Mouse (Mus musculus): ENCODE data around the gene 1700016D06Rik. TPM values are rescaled to one million over a fixed set of nuclear protein-coding genes. Genes with fewer than 3 reads are reported as not detected.

Gene 1700016D06Rik
- polyA plus RNA-seq, 1 experiment, result not detected

DNA sequence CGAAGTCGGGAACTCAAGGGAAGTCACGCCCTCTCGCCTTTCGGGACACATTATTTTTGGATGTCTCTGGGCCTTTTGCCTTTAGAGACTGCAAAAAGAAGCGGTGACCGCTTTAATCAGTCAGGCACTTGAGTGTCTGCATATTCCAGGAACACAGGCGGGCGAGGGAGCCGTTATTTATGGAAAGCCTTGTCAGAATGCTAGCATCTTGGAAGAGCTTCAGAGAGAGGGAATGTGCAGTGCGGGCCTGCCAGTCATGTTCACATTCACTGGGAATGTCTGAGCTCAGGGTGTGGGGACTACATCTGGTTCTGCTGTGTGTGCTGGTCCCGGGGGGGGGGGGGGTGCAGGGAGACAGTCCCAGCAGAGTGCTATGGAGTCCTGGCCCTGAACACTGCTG is 5.0 kb upstream of the 1700016D06Rik start:
- H3K36me3 ChIP-seq (ENCODE audit: control insufficient read depth), result no peaks in the 10 kb centered on the region
- H3K9me3 ChIP-seq (ENCODE audit: control insufficient read depth, low read length), result no peaks in the 10 kb centered on the region; the same call in 1 of the 2 replicates
- H3K27me3 ChIP-seq (ENCODE audit: control insufficient read depth), result no peaks in the 10 kb centered on the region
- H3K4me3 ChIP-seq (replicated peaks), result no peak overlapping the region
- H3K4me1 ChIP-seq (ENCODE audit: control insufficient read depth), result peaks cover 4% of the 10 kb centered on the region
- no peak for TF ChIP-seq TAL1 (IDR thresholded peaks at IDR 0.05; ENCODE audit: low read length)
- no peak for TF ChIP-seq GATA1 (IDR thresholded peaks at IDR 0.05; ENCODE audit: low read length)

DNA sequence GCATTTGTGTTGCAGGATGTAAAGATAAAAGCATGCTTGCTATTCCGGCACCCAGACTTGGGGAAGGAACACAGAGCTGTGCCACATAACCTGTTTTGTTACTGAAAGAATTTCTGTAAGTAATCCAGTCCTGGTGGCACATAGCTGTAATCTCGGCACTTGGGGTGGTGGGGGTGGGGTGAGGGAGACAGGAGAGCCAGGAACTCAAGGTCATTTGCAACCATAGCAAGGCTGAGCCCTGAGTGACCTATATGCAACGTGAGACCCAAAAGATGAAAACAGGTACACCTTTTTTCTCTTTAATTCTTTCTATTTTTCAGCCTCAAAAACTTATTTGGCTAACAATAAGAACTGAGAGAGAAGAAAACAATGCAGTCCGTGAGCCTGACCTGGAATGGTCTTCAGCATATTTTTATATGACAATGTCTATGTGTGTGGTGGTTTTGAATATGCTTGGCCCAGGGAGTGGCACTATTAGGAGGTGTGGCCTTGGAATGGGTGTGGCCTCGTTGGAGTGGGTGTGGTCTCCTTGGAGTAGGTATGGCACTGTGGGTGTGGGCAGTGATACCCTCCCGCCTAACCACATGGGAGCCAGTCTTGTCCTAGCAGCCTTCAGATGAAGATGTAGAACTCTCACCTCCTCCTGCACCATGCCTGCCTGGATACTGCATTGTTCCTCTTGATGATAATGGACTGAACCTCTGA is 4.0 kb upstream of the 1700016D06Rik start:
- Histone ChIP-seq H3K4me3 (replicated peaks) (no peak overlapping the region), H3K27me3 (ENCODE audit: control insufficient read depth) (no peaks in the 10 kb centered on the region), H3K36me3 (ENCODE audit: control insufficient read depth) (no peaks in the 10 kb centered on the region), H3K9me3 (ENCODE audit: control insufficient read depth, low read length) (no peaks in the 10 kb centered on the region; the same call in 1 of the 2 replicates), H3K4me1 (ENCODE audit: control insufficient read depth) (peaks cover 4% of the 10 kb centered on the region)
- no peak for TF ChIP-seq TAL1 (IDR thresholded peaks at IDR 0.05; ENCODE audit: low read length)
- TF ChIP-seq GATA1 (IDR thresholded peaks at IDR 0.05; ENCODE audit: low read length), result no peak

DNA sequence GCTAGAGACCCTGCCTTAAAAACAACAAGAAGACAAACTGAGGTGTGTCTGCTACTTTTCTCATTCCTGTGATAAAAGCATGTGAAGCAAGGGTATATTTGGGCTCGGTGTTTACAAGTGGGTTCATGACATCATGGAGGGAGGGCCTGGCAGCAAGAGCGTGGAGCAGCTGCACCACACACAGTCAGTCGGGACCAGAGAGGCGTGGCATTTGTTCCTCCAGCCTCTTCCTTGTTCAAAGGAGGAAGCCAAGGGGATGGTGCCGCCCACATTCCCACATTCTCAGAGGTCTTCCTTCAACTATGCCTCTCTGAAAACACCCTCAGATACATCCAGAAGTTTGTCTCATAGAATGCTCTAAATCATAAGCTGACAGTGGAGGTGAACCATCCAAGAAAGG is 2.9 kb upstream of the 1700016D06Rik start:
- no peak overlapping the region for H3K4me3 ChIP-seq (replicated peaks)
- TF ChIP-seq TAL1 (IDR thresholded peaks at IDR 0.05; ENCODE audit: low read length) (no peak), GATA1 (IDR thresholded peaks at IDR 0.05; ENCODE audit: low read length) (no peak)
- H3K9me3 ChIP-seq (ENCODE audit: control insufficient read depth, low read length), result no peaks in the 10 kb centered on the region; the same call in 1 of the 2 replicates
- peaks cover 4% of the 10 kb centered on the region for H3K4me1 ChIP-seq (ENCODE audit: control insufficient read depth)
- H3K27me3 ChIP-seq (ENCODE audit: control insufficient read depth), result no peaks in the 10 kb centered on the region
- H3K36me3 ChIP-seq (ENCODE audit: control insufficient read depth), result no peaks in the 10 kb centered on the region

DNA sequence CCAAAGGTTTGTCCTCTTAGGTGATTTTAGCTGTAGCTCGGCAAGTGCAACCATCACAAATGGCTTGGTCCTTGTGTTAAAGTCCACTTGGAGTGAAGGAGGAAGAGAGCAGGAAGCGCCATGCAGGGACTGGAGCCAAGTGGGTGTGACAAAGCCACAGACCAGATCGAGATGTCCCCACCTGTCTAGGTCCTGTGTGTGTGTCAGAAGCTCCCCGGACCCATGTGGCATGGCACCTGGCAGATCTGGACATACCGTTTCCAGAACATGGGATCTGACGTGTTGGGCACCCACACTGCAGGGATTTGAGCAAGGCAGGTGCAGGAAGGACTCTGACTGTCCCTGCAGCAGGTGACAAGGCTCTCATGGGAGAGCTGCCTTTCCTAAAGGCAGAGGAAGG is 565 bp upstream of the 1700016D06Rik start:
- H3K4me3 ChIP-seq (replicated peaks), result no peak overlapping the region
- no peak for TF ChIP-seq GATA1 (IDR thresholded peaks at IDR 0.05; ENCODE audit: low read length)
- no peak for TF ChIP-seq TAL1 (IDR thresholded peaks at IDR 0.05; ENCODE audit: low read length)
- H3K9me3 ChIP-seq (ENCODE audit: control insufficient read depth, low read length), result no peaks in the 10 kb centered on the region; the same call in 1 of the 2 replicates
- no peaks in the 10 kb centered on the region for H3K27me3 ChIP-seq (ENCODE audit: control insufficient read depth)
- H3K4me1 ChIP-seq (ENCODE audit: control insufficient read depth), result peaks cover 4% of the 10 kb centered on the region
- H3K36me3 ChIP-seq (ENCODE audit: control insufficient read depth), result no peaks in the 10 kb centered on the region

DNA sequence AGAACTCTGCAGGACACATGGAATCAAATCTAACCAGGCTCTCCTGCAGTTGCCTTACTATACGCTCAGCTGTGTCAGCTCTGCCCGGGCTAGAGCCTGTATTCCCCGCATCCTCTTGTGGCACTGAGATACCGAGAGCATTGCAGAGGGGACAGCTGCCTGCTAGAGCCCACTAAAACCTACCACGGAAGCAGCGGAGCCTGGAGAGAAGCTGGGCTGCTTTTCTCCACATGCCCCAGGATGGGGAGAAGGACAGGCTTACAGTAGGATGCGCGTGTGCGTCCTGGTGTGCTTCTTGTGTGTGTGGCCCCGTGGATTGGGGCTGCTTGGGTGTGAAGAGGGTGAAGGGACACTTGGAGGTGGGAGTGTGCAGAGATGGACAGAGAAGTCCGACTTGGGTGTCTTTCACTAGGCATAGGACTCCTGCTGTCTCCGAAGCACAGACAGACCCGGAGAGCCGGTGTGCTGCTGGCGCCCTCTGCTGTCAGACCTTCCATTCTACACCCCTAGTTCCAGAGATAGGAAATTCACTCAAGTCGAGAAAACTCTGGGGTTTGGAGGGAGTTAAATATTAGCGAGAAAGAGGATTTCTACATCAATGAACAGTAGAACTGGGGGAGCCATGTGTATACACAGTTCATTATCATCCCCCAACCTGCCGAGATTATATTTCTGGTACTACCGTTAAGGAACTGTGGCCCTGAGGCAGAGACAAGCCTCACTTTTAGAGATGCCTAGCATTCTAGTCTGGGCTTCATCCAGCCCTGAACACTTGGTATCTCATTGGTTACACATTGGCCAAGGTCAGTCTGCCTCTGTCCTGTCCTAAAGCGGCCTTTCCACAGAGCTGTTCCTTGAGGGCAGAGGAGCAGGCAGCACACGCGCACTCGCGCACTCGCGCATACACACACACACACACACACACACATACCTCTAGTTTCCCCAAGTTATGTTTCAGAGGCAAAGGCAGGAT is 517 bp downstream of the 1700016D06Rik start:
- no peaks in the 10 kb centered on the region for H3K36me3 ChIP-seq (ENCODE audit: control insufficient read depth)
- H3K4me1 ChIP-seq (ENCODE audit: control insufficient read depth), result peaks cover 4% of the 10 kb centered on the region
- TF ChIP-seq TAL1 (IDR thresholded peaks at IDR 0.05; ENCODE audit: low read length), result no peak
- no peak for TF ChIP-seq GATA1 (IDR thresholded peaks at IDR 0.05; ENCODE audit: low read length)
- H3K4me3 ChIP-seq (replicated peaks), result no peak overlapping the region
- H3K27me3 ChIP-seq (ENCODE audit: control insufficient read depth), result no peaks in the 10 kb centered on the region
- H3K9me3 ChIP-seq (ENCODE audit: control insufficient read depth, low read length), result no peaks in the 10 kb centered on the region; the same call in 1 of the 2 replicates

DNA sequence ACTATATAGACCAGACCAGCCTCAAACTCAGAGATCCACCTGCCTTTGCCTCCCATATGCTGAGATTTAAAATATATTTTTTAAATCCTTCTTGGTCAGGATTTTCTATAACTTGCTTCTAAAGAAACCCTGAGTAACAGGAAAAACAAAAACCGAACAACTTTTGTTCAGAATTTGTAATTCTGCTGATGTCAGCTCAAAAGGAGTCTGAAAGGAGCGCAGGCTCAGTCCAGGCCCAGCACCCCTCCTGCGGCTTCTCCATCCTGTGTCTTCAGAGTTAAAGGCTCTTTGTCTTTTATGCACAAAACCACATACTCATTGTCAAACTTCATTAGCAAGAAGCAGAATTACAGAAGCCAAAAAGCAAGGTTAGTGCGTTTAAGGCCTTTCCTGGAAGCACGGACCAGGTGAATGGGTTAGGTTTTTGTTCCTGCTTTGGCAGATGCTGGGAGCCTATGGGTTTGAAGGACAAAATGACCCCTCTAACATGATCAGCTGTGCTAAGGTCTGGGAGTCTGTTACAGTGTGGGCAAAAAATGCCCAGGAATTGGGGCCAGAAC is 1.3 kb downstream of the 1700016D06Rik start:
- H3K4me1 ChIP-seq (ENCODE audit: control insufficient read depth), result no peaks in the 10 kb centered on the region
- H3K4me3 ChIP-seq (replicated peaks), result no peak overlapping the region
- no peaks in the 10 kb centered on the region for H3K9me3 ChIP-seq (ENCODE audit: control insufficient read depth, low read length)
- no peaks in the 10 kb centered on the region for H3K36me3 ChIP-seq (ENCODE audit: control insufficient read depth)
- no peak for TF ChIP-seq GATA1 (IDR thresholded peaks at IDR 0.05; ENCODE audit: low read length)
- no peak for TF ChIP-seq TAL1 (IDR thresholded peaks at IDR 0.05; ENCODE audit: low read length)
- H3K27me3 ChIP-seq (ENCODE audit: control insufficient read depth), result no peaks in the 10 kb centered on the region

DNA sequence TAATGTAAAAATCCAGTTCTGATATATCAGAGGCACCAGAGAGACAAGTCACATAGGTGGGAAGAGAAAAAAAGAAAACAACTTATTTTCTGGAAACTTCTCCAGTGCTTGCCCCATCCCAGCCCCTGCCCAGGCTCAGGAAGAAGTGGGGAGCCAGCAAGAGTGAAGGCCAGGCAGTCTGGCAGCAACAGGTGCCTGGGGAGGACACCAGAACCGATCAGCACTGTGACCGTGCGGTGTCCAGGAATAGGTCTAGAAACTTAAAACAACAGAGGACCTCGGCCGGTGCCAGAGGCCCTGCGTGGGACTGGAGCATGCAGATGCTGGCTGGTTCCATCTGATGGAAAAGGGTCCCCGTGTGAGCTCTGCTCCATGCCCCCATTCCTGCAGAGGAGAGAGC is 3.4 kb downstream of the 1700016D06Rik start:
- TF ChIP-seq GATA1 (IDR thresholded peaks at IDR 0.05; ENCODE audit: low read length) (no peak), TAL1 (IDR thresholded peaks at IDR 0.05; ENCODE audit: low read length) (no peak)
- no peaks in the 10 kb centered on the region for H3K9me3 ChIP-seq (ENCODE audit: control insufficient read depth, low read length)
- H3K4me3 ChIP-seq (replicated peaks), result no peak overlapping the region
- H3K36me3 ChIP-seq (ENCODE audit: control insufficient read depth), result no peaks in the 10 kb centered on the region
- no peaks in the 10 kb centered on the region for H3K27me3 ChIP-seq (ENCODE audit: control insufficient read depth)
- H3K4me1 ChIP-seq (ENCODE audit: control insufficient read depth), result no peaks in the 10 kb centered on the region

DNA sequence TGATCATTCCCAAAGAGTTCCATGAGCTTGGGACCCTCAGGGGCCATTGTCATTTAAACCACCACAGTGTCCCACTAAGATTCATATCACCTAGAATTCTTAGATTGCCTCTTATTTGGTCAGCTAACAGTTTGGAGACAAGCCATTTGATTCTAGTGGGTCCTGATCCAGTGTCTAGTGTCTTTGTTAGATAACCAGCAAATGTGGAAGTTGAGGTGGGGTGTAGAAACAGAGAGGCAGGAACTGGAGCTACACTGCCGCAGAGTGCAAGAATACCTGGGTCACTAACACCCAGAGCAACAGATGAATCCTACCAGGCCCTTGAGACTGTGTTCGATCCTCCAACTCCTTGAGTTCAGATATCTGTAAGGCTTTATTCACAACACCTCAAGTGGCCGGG is 4.7 kb downstream of the 1700016D06Rik start:
- H3K27me3 ChIP-seq (ENCODE audit: control insufficient read depth), result no peaks in the 10 kb centered on the region
- H3K9me3 ChIP-seq (ENCODE audit: control insufficient read depth, low read length), result no peaks in the 10 kb centered on the region
- H3K4me1 ChIP-seq (ENCODE audit: control insufficient read depth), result no peaks in the 10 kb centered on the region
- H3K4me3 ChIP-seq (replicated peaks), result no peak overlapping the region
- no peaks in the 10 kb centered on the region for H3K36me3 ChIP-seq (ENCODE audit: control insufficient read depth)
- TF ChIP-seq GATA1 (IDR thresholded peaks at IDR 0.05; ENCODE audit: low read length) (no peak), TAL1 (IDR thresholded peaks at IDR 0.05; ENCODE audit: low read length) (no peak)

DNA sequence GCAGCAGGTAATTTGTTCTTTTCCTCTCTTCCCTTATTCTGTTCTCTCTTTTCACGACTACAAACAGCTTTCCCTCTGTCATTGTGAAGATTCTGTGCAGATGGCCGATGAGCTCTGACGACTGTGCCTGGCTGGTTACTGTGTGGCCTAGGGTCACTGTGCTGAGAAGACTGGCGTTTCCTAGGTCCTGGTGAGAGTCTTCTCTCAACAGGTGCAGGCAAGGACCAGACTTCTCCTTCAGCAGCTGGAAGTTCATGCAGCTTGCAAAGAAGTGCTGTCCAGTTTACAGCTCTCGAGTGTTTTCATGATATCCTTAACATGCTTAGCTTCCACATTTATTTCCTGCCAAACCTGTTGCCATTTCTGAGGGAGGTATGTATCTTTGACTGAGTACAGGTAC is 6.9 kb downstream of the 1700016D06Rik start:
- Histone ChIP-seq H3K4me1 (ENCODE audit: control insufficient read depth) (no peaks in the 10 kb centered on the region), H3K9me3 (ENCODE audit: control insufficient read depth, low read length) (no peaks in the 10 kb centered on the region), H3K27me3 (ENCODE audit: control insufficient read depth) (no peaks in the 10 kb centered on the region), H3K36me3 (ENCODE audit: control insufficient read depth) (no peaks in the 10 kb centered on the region), H3K4me3 (replicated peaks) (no peak overlapping the region)
- no peak for TF ChIP-seq TAL1 (IDR thresholded peaks at IDR 0.05; ENCODE audit: low read length)
- no peak for TF ChIP-seq GATA1 (IDR thresholded peaks at IDR 0.05; ENCODE audit: low read length)
